9 mouse cellular contexts compared by ENCODE assay signal in genomic region chr5:147758640-147759319, GRCm38 (mm10). TPM values are rescaled to one million over a fixed set of nuclear protein-coding genes. Genes with fewer than 3 reads are reported as not detected.
DNase-seq lines count a peak whose midpoint lies in the region; ATAC-seq and TF ChIP-seq lines count a peak whose summit lies in the region.
"Had no signal": no experiment of that assay in that cellular context is flagged by ENCODE, and none has a peak within 500 bp of the region (broad histone marks: within the 10 kb centered on the region; RNA-seq: fewer than 3 reads in every experiment).

No protein-coding gene starts in this region.

- no peak overlapping the region for H3ac ChIP-seq in myocyte (ENCODE audit: control insufficient read depth, insufficient read length)

- intact Hi-C loops in heart, adult 2 months (cut with DNase I) = loop anchor here (5.0 kb wide), 1 partner anchor 89 kb away; no protein-coding TSS in a partner anchor
- intact Hi-C loops in heart, postnatal 14 days (cut with DNase I) = no loop called here

- TF ChIP-seq POLR2A in heart, adult 2 months (IDR thresholded peaks at IDR 0.05; ENCODE audit: insufficient read depth, low read depth, low read length) = no peak
- TF ChIP-seq POLR2A in lung, adult 2 months (IDR thresholded peaks at IDR 0.05; ENCODE audit: borderline replicate concordance, extremely low read depth, low read depth, low read length) = no peak
- no peak for TF ChIP-seq POLR2A in myocyte (IDR thresholded peaks at IDR 0.05; ENCODE audit: insufficient read length, low read depth)
- TF ChIP-seq POLR2A in cerebellum, adult 2 months (IDR thresholded peaks at IDR 0.05; ENCODE audit: borderline replicate concordance, insufficient read depth, low read length) = no peak

- H3K79me2 ChIP-seq in heart, adult 2 months (replicated peaks; ENCODE audit: control insufficient read depth, insufficient read depth, low read length) = no peaks in the 10 kb centered on the region
- no peaks in the 10 kb centered on the region for H3K79me2 ChIP-seq in myocyte (ENCODE audit: control insufficient read depth, insufficient read depth)

- no peak for DNase-seq in heart, adult 2 months
- DNase-seq in heart, postnatal 14 days = no peak
- DNase-seq in lung, adult 2 months = no peak
- no peak for DNase-seq in lung, postnatal 14 days
- DNase-seq in cerebellum, postnatal 25 days = no peak
- DNase-seq in cerebellum, adult 2 months = no peak
- DNase-seq: thymus, postnatal 25 days had no signal

- no peak for TF ChIP-seq EP300 in heart, adult 2 months (IDR thresholded peaks at IDR 0.05; ENCODE audit: insufficient read depth, low read depth, low read length)

- ATAC-seq in intestine, embryonic 15.5 days = no peak

- peaks cover 2% of the 10 kb centered on the region for H3K4me1 ChIP-seq in heart, adult 2 months (ENCODE audit: control insufficient read depth, insufficient read depth, low read length)
- H3K4me1 ChIP-seq in lung, adult 2 months (ENCODE audit: control insufficient read depth, insufficient read depth, low read length) = peaks cover 6% of the 10 kb centered on the region; the same call in 1 of the 2 replicates
- H3K4me1 ChIP-seq in intestine, embryonic 15.5 days (replicated peaks) = no peaks in the 10 kb centered on the region
- H3K4me1 ChIP-seq in cerebellum, adult 2 months (ENCODE audit: control insufficient read depth, insufficient read depth, low read length) = no peaks in the 10 kb centered on the region

- 50% methylated on average over 9 of the region's 9 CpGs for WGBS in heart, adult 2 months
- WGBS in lung, adult 2 months = 59% methylated on average over 9 of the region's 9 CpGs
- 51% methylated on average over 9 of the region's 9 CpGs for WGBS in intestine, embryonic 15.5 days
- WGBS in cerebellum, adult 2 months = 83% methylated on average over 9 of the region's 9 CpGs

- H3K27ac ChIP-seq in heart, adult 2 months = peak overlapping the region; percentile 60
- peak overlapping the region; percentile 2; the same call in 1 of the 2 replicates for H3K27ac ChIP-seq in intestine, embryonic 15.5 days
- no peak overlapping the region for H3K27ac ChIP-seq in cerebellum, adult 2 months (ENCODE audit: insufficient read depth, low read length)

- H3K27me3 ChIP-seq in heart, adult 2 months (ENCODE audit: control insufficient read depth, insufficient read depth, low read length) = no peaks in the 10 kb centered on the region
- H3K27me3 ChIP-seq in intestine, embryonic 15.5 days (replicated peaks) = no peaks in the 10 kb centered on the region
- no peaks in the 10 kb centered on the region for H3K27me3 ChIP-seq in myocyte (ENCODE audit: control insufficient read depth, insufficient read depth, insufficient read length)
- no peaks in the 10 kb centered on the region for H3K27me3 ChIP-seq in cerebellum, adult 2 months (ENCODE audit: control insufficient read depth, insufficient read depth, low read length)

- no peak overlapping the region for H3K9ac ChIP-seq in heart, adult 2 months (ENCODE audit: low read depth, low read length)
- no peak overlapping the region for H3K9ac ChIP-seq in intestine, embryonic 15.5 days

- peak overlapping the region; percentile 54 for H3K4me2 ChIP-seq in intestine, embryonic 15.5 days (replicated peaks)
- peak overlapping the region; percentile 61 for H3K4me2 ChIP-seq in myocyte (ENCODE audit: low read depth)

- H3K9me3 ChIP-seq in intestine, embryonic 15.5 days = no peaks in the 10 kb centered on the region

- no peaks in the 10 kb centered on the region for H3K36me3 ChIP-seq in heart, adult 2 months (ENCODE audit: control insufficient read depth, insufficient read depth, low read length)
- H3K36me3 ChIP-seq in intestine, embryonic 15.5 days = no peaks in the 10 kb centered on the region
- no peaks in the 10 kb centered on the region for H3K36me3 ChIP-seq in myocyte (ENCODE audit: control insufficient read depth, insufficient read depth)

- H3K4me3 ChIP-seq in heart, adult 2 months = peak overlapping the region; percentile 43
- H3K4me3 ChIP-seq in lung, adult 2 months (replicated peaks; ENCODE audit: extremely low read depth, low read depth, low read length) = peak overlapping the region; percentile 68
- H3K4me3 ChIP-seq in intestine, embryonic 15.5 days (replicated peaks) = peak overlapping the region; percentile 27
- H3K4me3 ChIP-seq in myocyte = no peak overlapping the region
- H3K4me3 ChIP-seq in cerebellum, adult 2 months (replicated peaks; ENCODE audit: insufficient read depth, low read depth, low read length) = no peak overlapping the region

- no peak for TF ChIP-seq CTCF in heart, adult 2 months (IDR thresholded peaks at IDR 0.05)
- TF ChIP-seq CTCF in lung, adult 2 months (IDR thresholded peaks at IDR 0.05; ENCODE audit: insufficient read depth, low read length) = no peak
- TF ChIP-seq CTCF in cerebellum, adult 2 months (IDR thresholded peaks at IDR 0.05; ENCODE audit: borderline replicate concordance, insufficient read depth, low read depth, low read length) = no peak

TF ChIP-seq in myocyte, 11 proteins besides CTCF, POLR2A, EP300 and RAD21:
- no peak for TF ChIP-seq SRF (IDR thresholded peaks at IDR 0.05; ENCODE audit: control insufficient read depth, insufficient read length, low read depth)

RNA-seq across cellular contexts. Expression of gene Flt1, which starts 33.0 kb away (rescaled TPM):
- total RNA-seq in heart, adult 2 months (2021) = 10 to 100 TPM; 82.1 to 88.3 TPM
- polyA plus RNA-seq in heart, adult 2 months (2012; rRNA removed) = 20.5 and 30.6 TPM in 2 replicates
- total RNA-seq in heart, postnatal 14 days (2021) = 10 to 100 TPM; 62.5 to 63.6 TPM
- 32.5 and 33.3 TPM in 2 replicates for polyA plus RNA-seq in lung, adult 2 months (2012; rRNA removed)
- polyA plus RNA-seq in intestine, embryonic 15.5 days (2015; fragmentation: Nextera tagmentation; extraction: Ambion mirVana) = 12.6 and 12.8 TPM in 2 replicates
- 1.1 TPM for polyA plus RNA-seq in myocyte (2012; fragmentation: generic; extraction: Trizol)
- 21.4 and 24.7 TPM in 2 replicates for polyA plus RNA-seq in cerebellum, adult 2 months (2012; rRNA removed)

Comparison
In these comparisons a context has a peak if more than half of its experiments do, and no peak if none do; other contexts are left out.
1. H3K4me3 ChIP-seq: peak in heart, adult 2 months (single experiment), lung, adult 2 months (single experiment) and intestine, embryonic 15.5 days (single experiment); none in myocyte (single experiment) and cerebellum, adult 2 months (single experiment).